Mouse (Mus musculus) testis, adult 2 months (tissue): Measurements from ENCODE around the gene Atp1b3.

Experiments
- CTCF ChIP-seq: fragments of 200-500 bp; IDR thresholded peaks from 2 replicates; pipeline ENCODE4 v1.5.1; 2012; ENCODE audit warnings: low read depth, mild to moderate bottlenecking, inconsistent platforms, low read length, moderate library complexity; ENCODE audit not compliant: control insufficient read depth, insufficient read depth, insufficient replicate concordance
- POLR2A ChIP-seq: fragments of 200-500 bp; IDR thresholded peaks from 2 replicates; pipeline ENCODE4 v1.6.1; 2012; ENCODE audit warnings: low read depth, mild to moderate bottlenecking, inconsistent platforms, low read length, moderate library complexity; ENCODE audit not compliant: control insufficient read depth

GRCm38 (mm10) chr9:96394910-96395690, 30.9 kb upstream of the Atp1b3 start:
- TF ChIP-seq POLR2A (no peak), CTCF (no peak)
